Mouse (Mus musculus): ENCODE data around the gene Fzd10.

The Fzd10 gene

DNA sequence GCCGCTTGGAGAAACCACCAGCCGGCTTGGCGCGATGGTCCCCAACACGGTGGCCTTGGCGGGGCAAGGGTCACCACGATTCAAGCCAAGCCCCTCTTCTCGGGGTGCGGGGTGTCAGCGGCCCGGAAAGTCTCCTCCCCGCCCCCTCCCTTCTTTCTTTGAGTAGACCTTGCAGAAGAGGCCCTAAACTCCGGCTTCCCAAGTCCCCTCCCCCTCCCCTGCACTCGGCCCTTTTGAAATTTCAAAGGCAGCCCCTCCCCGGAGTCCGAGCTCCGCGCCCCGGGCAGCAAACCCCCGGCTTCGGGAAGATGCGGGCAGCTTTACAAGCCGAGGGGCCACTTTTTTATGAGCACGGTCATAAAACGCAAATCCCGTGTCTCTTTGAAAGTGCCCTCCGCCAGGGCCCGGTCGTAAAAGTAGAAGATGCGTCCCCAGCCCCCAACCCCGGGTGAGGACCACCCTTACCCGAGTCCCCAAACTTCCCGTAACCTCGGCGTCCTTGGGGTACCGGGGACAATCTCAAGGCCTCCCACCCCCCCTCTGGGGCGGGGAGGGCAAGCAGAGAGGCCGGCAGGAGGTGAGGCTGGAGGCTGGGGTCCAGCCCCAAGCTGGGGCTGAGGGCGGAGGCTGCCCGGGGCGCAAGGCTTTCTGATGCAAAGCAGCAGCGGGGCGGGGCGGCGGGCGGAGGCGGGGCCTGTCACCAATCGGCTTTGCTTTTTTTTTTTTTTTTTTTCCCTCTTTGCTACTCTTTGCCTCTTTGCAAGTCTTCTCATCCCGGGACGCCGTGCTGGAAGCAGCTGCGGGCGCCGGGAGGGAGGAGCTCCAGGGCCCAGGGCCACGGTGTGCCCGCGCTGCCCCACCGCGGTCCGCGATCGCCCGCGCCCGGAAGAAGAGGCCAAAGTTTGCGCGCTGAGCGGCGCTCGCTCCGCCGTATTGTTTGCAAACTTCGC lies at the start of gene Fzd10:
TSS of gene Fzd10 (plus strand) at position 773 of the 950 bp plus-strand sequence.
- DNase-seq: peak; percentile 3 to 64

DNA sequence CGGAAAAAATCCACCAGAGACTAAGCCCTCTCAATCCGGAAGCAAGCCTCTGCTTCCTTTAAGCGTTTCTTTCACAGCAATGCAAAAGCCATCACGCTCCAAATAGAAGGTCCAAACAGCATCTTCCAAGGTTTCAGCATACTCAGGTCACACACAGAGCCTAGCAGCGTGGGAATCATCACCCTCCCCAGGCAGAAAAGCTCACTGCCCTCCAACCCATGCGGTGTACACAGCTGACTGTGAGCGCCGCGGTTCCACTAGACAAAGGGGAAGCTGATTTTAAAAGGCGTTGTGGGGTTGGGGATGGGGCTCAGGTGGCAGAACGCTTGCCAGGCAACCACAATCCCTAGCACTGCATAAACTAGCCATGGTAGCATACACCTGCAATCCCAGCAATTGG lies 49.2 kb upstream of the Fzd10 start:
- no peak for DNase-seq

DNA sequence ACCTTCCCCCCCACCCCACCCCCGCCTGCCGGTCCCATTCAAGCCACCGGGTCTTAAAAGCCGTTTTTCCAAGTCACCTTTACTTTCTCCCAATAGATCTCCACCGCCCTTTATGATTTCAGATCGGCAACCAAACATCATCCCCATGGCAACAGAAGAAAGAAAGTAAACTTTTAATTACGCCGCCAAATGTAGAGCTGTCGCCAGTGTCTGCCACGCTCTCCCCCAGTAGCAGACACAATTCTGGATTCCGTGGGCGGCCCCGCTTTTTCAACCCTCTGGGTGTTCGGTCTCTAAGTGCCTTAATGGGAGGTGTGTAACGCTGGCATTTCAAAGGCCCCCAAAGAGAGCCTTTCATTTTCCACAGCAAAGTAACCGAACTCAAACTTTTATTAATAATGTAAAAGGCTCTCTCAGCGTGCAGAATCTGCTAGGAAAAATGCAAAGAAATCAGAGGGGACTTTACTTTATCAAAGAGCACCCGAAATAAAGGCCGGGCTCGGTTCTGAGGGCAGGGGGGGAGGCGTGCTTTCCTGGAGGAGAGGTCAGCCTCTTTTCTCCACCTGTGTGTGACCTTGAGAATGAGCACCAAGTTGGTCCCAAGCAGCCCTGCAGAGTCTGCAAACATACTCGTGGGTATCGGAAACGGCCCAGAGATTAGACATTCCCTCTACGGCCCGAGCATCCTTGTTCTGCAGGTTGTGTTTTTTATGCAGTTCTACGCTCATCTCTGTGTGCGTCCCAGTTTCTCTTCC lies 48.3 kb upstream of the Fzd10 start:
- DNase-seq: no peak

DNA sequence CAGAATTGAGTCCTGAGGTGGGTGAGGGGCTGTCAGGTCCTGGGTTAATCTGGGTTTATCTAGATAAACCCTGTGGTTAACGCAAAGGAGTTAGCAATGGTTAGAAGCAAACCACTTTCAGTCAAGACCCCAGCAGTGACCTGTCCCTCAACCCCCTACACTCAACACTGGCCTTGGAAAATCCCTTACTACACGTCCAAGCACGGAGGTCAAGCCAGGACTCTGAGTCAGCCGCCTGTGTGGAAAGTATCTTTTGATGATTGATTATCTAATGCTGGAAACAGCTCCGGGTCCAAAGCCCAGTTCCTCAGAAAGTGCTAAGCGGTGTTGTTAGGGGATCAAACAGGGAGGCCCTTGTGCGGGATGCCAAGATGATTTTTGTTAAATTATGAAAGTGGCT lies 42.5 kb upstream of the Fzd10 start:
- no peak for DNase-seq

DNA sequence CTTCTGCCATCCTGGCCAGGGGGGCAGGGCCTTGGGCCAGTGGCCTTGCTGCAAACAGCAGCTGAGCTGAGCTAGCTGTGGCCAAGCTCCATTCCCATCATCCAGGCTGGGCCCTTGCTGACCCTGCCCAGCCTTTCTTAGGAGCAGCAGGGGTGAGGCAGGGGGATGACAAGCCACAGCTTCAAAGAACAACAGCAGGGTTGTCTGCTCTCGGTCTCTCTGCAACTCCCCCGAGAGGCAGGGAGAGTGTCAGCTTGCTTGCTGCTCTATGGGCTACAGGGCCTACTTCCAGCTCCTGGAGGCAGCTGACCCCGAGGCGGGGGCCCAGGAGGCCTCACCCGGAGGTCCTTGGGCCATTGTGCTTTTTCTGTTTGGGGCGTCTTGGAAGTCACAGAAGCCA lies 33.3 kb upstream of the Fzd10 start:
- no peak for DNase-seq

DNA sequence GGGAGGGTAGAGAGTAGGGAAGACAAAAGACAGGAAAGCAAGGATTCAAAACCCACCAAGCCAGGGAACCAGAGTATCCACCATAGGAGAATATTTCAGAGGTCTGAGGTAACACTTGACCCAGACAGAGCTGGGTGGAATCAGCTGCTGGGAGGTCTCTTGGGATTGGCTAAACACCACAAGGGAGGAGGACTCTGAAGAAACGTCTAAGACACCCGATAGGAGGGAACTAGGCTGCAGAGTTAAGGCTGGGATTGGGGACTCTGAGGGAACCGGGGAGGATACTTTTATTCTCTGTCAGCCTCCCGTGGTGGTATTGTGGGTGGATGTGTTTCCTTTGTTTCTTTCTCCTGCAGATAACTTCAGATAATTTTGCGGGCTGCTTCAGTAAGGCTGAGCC lies 31.7 kb upstream of the Fzd10 start:
- no peak for DNase-seq

DNA sequence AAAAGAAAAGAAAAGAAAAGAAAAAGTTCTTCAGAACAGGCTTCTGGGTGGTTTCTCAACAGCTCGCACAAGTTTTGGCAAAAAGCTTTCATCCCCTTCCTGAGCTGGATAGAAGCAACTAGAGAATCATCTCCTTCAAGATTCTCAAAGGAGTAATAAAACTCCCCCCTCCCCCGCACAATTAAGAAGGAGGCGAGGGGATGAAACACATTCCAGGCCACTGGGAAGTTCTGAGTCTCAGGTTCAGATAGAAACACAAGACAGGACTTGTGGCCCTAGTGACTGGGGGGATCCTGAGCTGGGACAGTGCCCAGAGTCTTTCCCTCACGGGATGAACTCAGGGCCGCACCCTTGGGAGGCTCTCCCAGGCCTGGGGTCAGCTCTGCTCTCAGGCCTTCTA lies 30.6 kb upstream of the Fzd10 start:
- DNase-seq: no peak

DNA sequence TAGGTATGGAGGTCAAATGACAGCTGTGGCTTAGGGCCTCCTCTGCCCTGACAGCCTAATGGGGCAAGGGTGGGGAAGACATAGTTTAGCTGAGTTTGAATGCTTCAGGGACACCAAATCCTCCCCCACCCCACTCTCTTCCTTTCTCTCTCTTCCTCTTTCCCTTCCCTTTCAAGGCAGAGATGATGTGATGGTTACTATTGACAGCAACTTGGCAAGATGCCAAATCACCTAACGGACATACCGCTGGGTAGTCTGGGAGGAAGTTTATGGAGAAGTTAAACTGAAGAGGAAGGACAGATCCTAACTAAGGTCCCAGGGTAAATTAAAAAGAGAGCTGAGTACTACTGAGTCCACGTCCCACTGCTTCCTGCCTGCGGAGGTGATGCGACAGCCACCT lies 29.8 kb upstream of the Fzd10 start:
- no peak for DNase-seq

DNA sequence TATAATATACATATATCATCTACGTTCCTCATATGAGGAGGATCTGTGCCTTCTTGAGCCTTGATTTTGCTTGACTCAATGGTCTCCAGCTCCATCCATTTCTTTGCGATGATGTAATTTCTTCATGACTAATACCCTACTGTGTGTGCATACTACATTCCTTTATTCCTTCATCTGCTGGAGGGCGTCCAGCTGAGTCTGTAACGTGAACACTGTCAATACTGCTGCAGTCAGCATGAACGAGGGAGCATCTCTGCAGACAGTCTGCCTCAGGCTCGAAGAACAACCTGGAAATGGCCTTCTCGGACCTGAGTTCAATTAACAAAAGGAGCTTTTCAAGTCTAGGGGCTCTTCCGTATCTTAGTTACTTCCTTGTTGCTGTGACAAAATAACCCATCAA lies 28.9 kb upstream of the Fzd10 start:
- DNase-seq: no peak

DNA sequence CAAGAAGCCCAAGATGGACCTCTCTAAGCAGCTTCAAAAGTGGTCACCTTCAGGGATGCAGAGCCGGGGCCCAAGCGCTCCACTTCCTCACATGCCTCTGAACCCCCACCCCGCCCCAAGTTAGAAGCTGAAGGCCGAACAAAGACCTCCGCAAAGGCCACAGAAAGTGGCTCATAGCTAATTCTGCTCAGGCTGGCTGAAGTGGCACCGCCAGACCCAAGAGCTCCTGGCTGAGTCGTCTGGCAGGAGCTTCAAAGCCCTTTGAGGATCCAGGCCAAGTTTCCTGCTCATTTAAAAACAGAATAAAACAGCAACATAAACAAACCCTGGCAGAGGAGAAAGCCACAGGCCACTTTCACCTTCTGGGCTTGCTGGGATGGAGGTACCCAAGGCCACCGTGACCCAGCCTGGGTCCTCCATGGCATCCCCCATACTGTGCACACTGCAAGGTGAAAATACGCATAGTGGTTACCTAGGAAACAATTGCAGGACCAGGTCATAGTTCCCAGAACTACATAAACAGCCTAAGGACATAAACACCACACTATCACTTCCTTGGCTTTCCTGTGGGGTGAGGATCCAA lies 24.6 kb upstream of the Fzd10 start:
- DNase-seq: no peak

DNA sequence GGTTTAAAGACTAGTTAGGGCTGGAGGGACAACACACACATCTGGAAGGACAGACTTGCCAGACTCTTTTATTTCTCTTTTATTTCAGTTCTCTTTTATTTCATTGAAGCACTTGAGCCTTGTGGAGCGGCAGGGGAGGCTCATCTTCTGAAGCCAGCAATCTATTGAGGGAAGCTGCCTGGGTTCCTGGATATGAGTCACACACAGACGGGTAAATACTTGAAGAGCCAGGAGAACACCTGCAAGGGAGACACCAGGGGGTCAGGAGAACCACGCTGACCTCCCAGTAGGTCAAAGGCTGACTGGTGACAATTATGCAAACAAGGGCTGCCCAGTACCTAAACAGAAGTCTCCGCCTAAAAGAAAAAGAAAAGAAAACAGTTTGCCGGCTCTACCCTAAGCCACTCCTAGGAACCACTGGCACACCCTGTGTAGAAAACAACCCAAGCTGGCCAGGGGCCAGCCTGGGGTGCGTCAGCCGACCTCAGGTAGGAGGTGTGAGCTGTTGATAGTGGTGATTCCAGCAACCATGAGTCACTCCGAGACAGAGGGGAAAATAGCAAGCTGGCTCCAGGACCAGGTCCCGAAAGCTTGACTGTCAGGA lies 21.5 kb upstream of the Fzd10 start:
- no peak for DNase-seq

DNA sequence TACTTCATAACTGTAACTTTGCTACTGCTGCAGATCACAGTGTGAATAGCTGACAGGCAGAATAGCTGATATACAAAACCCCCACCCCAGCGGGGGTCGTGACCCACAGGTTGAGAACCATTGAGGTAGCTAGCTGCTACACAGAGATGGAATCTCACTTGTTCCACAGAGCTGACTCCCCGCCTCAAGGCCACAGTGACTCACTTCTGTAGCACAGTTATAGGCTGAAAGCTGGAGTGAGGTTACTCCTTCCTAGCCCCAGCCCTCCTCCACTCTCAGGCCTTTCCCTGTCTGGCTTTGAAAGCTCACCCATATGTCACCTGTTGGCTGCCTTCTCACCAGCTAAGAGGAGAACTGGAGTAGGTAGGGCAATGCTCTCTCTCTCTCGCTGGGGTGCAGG lies 19.7 kb upstream of the Fzd10 start:
- DNase-seq: no peak

DNA sequence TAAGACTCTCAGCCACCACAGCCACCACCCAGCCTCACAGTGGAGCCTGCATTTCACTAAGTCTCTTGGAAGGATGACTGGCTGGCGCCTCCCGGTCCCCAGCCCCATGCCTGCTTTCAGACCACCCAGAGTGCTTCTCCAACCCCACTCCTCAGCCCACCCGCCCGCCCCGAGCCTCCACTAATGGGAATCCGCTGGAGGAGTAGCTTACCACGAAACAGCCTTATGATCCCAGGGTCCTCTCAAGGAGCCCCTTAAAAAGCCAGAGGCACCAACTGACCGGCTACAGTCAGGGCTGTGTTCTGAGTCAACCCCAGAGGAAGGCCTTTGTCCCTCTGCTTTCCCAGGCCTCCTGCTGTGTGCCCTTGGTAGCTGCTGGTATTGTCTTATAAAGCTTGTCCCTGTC lies 19.1 kb upstream of the Fzd10 start:
- no peak for DNase-seq

DNA sequence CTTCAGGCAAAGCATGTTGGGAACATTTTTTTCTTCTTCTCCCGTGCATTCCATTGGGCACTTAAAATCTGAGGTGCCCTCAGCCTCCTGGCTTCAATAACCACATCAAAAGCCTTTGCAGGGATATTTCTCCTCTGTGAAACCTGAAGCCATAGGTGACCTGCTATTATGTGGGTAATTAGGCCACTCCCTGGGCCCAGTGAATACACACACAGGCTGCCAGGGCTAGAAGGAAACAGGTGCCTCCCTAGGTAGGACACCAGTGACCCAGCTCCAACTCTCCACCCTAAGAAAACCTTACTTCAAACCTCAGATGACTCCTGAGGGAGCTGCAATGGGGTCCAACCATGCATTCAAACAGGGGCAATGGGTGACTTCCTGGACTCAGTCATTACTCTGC lies 11.4 kb upstream of the Fzd10 start:
- DNase-seq: no peak

DNA sequence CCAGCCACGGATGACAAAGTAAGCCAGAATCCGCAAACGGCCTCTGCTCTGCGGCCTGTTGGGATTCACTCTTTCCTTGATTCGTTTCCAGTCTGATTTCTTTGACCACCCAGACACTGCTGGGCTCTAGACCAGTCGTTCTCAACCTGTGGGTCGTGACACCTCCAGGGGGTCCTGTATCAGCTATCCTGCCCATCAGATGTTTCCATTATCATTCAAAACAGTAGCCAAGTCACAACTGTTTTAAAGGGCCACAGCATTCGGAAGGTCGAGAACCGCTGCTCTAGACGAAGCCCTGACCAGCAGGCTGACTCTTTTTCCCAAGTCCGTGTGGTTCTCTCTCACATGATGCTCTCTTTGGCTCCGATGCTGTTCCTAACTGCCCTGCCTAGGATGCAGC lies 7.2 kb upstream of the Fzd10 start:
- no peak for DNase-seq

DNA sequence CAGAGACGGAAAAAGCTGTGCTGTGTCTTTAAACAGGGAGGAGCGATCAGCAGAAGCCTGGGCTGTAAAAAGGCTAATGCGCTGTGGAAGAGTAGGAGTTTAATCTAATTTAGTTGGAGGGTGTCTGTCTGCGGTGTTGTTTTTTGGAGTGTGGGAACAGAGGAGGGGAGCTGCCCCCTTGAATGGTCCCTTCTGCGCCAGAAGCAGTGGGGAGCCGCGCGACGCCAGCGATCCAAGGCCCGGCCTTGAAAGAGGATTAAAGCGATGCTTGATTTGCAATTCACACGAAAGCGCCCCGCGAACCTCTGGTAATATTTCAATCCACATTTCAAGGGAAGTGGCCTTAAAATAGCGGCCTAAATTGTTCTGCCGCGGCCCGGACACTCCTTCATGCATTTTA lies 3.8 kb upstream of the Fzd10 start:
- no peak for DNase-seq

DNA sequence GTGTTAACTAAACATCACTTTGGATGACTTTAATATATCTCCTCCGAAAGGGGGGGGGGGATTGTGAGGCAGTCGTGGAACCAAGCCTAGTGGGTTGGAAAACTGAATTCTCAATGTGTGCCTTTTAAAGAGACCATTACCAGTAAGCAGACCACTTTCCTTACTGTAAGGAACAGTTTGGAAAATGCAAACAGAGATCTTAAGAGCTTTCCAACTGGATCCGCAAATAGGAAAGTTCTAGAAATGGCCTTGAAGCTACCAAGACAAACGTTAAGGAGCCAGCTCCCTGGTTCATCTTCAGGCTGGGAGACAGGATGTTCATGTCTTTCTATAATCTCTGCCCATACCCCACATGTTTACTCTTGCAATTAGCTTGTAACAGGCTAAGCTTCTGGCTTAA lies 3.3 kb upstream of the Fzd10 start:
- no peak for DNase-seq

DNA sequence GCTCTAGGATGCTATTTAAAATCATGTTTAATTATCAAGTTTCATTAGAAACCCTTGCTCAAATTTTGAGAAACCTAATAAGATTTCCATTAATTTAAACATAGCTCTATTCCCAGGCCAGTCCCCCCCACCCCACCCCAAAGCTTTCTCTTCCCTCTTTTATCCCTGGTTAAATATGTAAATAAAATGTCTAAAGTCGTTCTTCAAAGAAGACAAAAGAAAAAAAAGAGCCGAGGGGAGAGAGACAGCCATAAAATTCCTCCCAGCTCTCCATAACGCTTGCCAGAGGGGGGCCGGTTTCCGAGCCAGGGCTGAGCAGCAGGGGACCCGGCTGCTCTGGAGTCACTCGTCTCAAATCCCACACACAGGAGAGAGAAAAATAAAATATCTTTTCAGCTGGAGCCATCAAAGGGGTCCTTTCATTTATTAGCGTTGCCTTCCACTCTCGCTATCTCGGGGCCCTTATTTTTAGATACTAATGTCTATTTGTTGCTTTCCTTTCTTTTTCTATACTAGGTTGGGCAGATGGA lies 2.4 kb upstream of the Fzd10 start:
- DNase-seq: no peak

DNA sequence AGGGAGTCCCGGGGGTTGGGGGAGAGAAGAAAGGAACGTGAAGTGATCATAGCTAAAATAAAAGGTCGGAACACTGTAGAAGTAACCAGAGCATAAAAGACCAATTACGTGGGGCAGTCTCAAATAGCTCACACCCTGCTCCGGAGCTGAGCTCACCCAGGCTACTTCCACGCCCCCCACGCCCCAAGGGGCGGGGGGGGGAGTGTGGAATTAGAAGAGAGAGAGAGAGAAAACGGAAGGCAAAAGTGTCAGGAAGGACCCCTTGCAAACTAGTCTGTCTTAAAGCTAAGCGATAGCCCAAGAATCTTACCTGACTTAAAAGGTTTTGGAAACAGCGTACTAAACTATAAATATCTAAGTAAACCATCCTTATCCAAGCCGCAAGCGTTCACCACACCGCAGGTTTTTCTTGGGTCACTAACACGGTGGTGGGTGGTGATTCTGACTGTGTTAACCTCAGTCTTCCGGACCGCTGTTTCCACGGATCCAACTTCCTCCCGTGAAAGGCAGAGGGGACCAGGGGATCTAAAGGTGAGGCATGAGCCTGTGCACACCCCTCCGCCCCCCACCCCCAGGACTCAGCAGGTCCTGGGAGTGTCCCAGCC lies 1.8 kb upstream of the Fzd10 start:
- DNase-seq: no peak

DNA sequence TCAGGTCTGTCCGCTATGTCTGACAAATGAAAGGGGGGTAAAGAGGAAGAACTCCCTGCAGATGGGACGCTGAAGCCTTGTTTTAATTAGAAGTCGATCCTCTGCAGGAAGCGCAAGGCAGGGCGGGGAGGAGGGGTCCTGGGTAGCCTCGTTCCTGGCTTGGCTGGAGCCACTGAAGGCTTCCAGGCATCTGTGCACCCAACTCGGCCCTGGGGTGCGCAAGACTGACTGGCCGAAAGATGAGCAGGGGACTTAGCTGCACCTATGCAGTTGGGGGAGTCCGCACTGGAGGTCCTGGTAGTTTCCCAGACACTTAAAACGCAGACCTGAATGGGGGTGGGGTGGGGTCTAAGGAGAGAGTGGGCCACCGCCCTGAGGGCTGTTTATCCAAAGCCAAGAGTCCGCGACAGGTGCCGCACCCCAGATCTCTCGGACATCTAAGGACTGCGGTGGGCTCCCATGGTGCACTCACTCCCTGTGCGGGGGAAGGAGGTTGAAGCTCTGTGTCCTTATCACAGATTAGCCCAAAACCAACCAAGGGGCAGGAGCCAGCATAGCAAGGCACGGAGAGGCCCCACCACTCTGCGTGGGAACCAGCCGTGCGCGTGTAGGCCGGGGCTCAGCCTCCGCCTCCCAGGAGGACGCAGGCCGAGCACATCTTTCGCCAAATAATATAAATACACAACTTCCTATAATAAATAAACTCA lies 1.1 kb upstream of the Fzd10 start:
- no peak for DNase-seq

DNA sequence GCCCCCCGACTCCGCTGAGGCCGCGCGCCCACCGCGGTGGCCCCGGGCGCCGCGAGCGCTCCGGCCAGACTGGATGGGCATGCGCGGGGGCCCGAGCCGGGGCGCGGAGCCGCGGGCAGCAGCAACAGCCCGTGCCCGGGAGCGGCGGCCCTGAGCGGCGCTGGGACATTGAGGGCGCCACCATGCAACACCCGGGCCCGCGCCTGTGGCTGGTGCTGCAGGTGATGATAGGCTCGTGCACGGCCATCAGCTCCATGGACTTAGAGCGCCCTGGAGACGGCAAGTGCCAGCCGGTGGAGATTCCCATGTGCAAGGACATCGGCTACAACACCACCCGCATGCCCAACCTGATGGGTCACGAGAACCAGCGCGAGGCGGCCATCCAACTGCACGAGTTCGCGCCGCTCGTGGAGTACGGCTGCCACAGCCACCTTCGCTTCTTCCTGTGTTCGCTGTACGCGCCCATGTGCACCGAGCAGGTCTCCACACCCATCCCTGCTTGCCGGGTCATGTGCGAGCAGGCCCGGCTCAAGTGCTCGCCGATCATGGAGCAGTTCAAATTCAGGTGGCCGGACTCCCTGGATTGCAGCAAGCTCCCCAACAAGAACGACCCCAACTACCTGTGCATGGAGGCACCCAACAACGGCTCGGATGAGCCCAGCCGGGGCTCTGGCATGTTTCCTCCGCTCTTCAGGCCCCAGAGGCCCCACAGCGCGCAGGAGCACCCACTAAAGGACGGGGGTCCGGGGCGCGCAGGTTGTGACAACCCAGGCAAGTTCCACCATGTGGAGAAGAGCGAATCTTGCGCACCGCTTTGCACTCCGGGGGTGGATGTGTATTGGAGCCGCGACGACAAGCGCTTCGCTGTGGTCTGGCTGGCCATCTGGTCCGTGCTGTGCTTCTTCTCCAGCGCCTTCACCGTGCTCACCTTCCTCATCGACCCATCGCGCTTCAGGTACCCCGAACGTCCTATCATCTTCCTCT lies 684 bp downstream of the Fzd10 start:
- peak in 1 of 2 experiments; percentile 14 for DNase-seq
